Mouse (Mus musculus) neural tube, embryonic 14.5 days (tissue): ENCODE results near the gene Ptpn22. TPM values are rescaled to one million over a fixed set of nuclear protein-coding genes. Genes with fewer than 3 reads are reported as not detected.
"Not testable (repeated sequence)": the region's sequence is repeated elsewhere in the genome, so short reads cannot be mapped to it uniquely, and the experiment has no call there.

Experiments used
- ATAC-seq: fragments of 200-750 bp; cut with Nextera tagmentation; 2 replicates; pipeline ENCODE4 v1.8.0; 2017; ENCODE audit warnings: low read depth, mild to moderate bottlenecking, moderate TSS enrichment, moderate library complexity
- H3K27ac ChIP-seq: fragments of 300-500 bp; sonication (generic); 2 replicates; pipeline ENCODE4 v1.5.1; 2014; ENCODE audit warnings: low read depth, mild to moderate bottlenecking, control low read depth, low read length, moderate library complexity, mixed read lengths
- H3K27me3 ChIP-seq: fragments of 300-500 bp; sonication (generic); 2 replicates; pipeline ENCODE4 v1.6.1; 2014; ENCODE audit warnings: low read length; ENCODE audit not compliant: control insufficient read depth, insufficient read depth
- H3K36me3 ChIP-seq: fragments of 300-500 bp; sonication (generic); 2 replicates; pipeline ENCODE4 v1.6.1; 2014; ENCODE audit warnings: low read length, mixed read lengths; ENCODE audit not compliant: control insufficient read depth, insufficient read depth
- H3K4me1 ChIP-seq: fragments of 300-500 bp; sonication (generic); 2 replicates; pipeline ENCODE4 v1.6.1; 2014; ENCODE audit warnings: low read length; ENCODE audit not compliant: control insufficient read depth, insufficient read depth
- H3K4me2 ChIP-seq: fragments of 300-500 bp; sonication (generic); 2 replicates; pipeline ENCODE4 v1.6.1; 2014; ENCODE audit warnings: mild to moderate bottlenecking, low read depth, low read length, control low read depth
- H3K4me3 ChIP-seq: fragments of 300-500 bp; sonication (generic); 2 replicates; pipeline ENCODE4 v1.5.1; 2014; ENCODE audit warnings: low read depth, low read length, control low read depth, mixed read lengths
- H3K9ac ChIP-seq: fragments of 300-500 bp; sonication (generic); replicated peaks from 2 replicates; pipeline ENCODE4 v1.6.1; 2014; ENCODE audit warnings: low read depth, mild to moderate bottlenecking, control low read depth, low read length, mixed read lengths
- H3K9me3 ChIP-seq: fragments of 300-500 bp; sonication (generic); 2 replicates; pipeline ENCODE4 v1.6.1; 2016; ENCODE audit warnings: low read length; ENCODE audit not compliant: control insufficient read depth
- WGBS: fragments of 180-500 bp; shearing (Covaris S2); extraction: QIAGEN DNeasy Blood & Tissue Kit; methylation state at CpG from one replicate; pipeline ENCODE4 v1.1.7; 2014; 5-methylcytosine and 5-hydroxymethylcytosine counted together
- polyA plus RNA-seq: library from polyadenylated mRNA; unstranded; fragments of >200 nt; fragmentation: Nextera tagmentation; extraction: Ambion mirVana; gene quantifications from 2 replicates; pipeline ENCODE4 v1.2.1, GENCODE M21; 2014

Gene Ptpn22
- polyA plus RNA-seq, 1 experiment from 2014 or later, result 0.17 TPM

GRCm38 (mm10) chr3:103835272-103835950, 24.2 kb upstream of the Ptpn22 start:
- Histone ChIP-seq H3K36me3 (no peaks in the 10 kb centered on the region), H3K9ac (no peak overlapping the region), H3K4me2 (no peak overlapping the region), H3K9me3 (no peaks in the 10 kb centered on the region), H3K27ac (no peak overlapping the region), H3K27me3 (no peaks in the 10 kb centered on the region), H3K4me3 (no peak overlapping the region), H3K4me1 (no peaks in the 10 kb centered on the region)
- WGBS, result 79% methylated on average over 6 of the region's 6 CpGs
- ATAC-seq, result no peak

- H3K9ac ChIP-seq, result no peak overlapping the region
- H3K4me3 ChIP-seq, result no peak overlapping the region
- no peaks in the 10 kb centered on the region for H3K9me3 ChIP-seq
- ATAC-seq, result no peak
- WGBS, result 83% methylated on average over 10 of the region's 10 CpGs
- H3K4me2 ChIP-seq, result no peak overlapping the region
- no peak overlapping the region for H3K27ac ChIP-seq
- no peaks in the 10 kb centered on the region for H3K36me3 ChIP-seq
- no peaks in the 10 kb centered on the region for H3K4me1 ChIP-seq
- no peaks in the 10 kb centered on the region for H3K27me3 ChIP-seq
Measured at GRCm38 (mm10) chr3:103835951-103836310, 23.7 kb upstream of the Ptpn22 start.

GRCm38 (mm10) chr3:103836453-103836852, 23.1 kb upstream of the Ptpn22 start:
- ATAC-seq, result no peak

GRCm38 (mm10) chr3:103839711-103840110, 19.9 kb upstream of the Ptpn22 start:
- WGBS, result 96% methylated on average over 6 of the region's 6 CpGs
- Histone ChIP-seq H3K4me1 (no peaks in the 10 kb centered on the region), H3K27ac (no peak overlapping the region), H3K4me3 (no peak overlapping the region), H3K4me2 (no peak overlapping the region), H3K9ac (no peak overlapping the region), H3K27me3 (no peaks in the 10 kb centered on the region), H3K36me3 (no peaks in the 10 kb centered on the region), H3K9me3 (no peaks in the 10 kb centered on the region)
- no peak for ATAC-seq

More at GRCm38 (mm10) chr3:103836453-103836852, 23.1 kb upstream of the Ptpn22 start:
- no peaks in the 10 kb centered on the region for H3K36me3 ChIP-seq
- H3K9ac ChIP-seq, result no peak overlapping the region
- 95% methylated on average over 5 of the region's 5 CpGs for WGBS
- no peak overlapping the region for H3K4me2 ChIP-seq
- no peak overlapping the region for H3K27ac ChIP-seq
- H3K9me3 ChIP-seq, result no peaks in the 10 kb centered on the region
- no peak overlapping the region for H3K4me3 ChIP-seq
- no peaks in the 10 kb centered on the region for H3K27me3 ChIP-seq
- no peaks in the 10 kb centered on the region for H3K4me1 ChIP-seq

GRCm38 (mm10) chr3:103840195-103840594, 19.4 kb upstream of the Ptpn22 start:
- WGBS, result 75% methylated on average over 3 of the region's 3 CpGs
- not testable (repeated sequence) for H3K9ac ChIP-seq, H3K36me3 ChIP-seq, H3K27ac ChIP-seq, H3K9me3 ChIP-seq, ATAC-seq, H3K4me3 ChIP-seq, H3K4me1 ChIP-seq, H3K4me2 ChIP-seq, H3K27me3 ChIP-seq

GRCm38 (mm10) chr3:103840946-103841345, 18.6 kb upstream of the Ptpn22 start:
- not testable (repeated sequence) for H3K27me3 ChIP-seq, H3K9me3 ChIP-seq, H3K36me3 ChIP-seq, H3K9ac ChIP-seq, H3K4me2 ChIP-seq, ATAC-seq, H3K4me1 ChIP-seq, H3K27ac ChIP-seq, H3K4me3 ChIP-seq
- 93% methylated on average over 7 of the region's 7 CpGs for WGBS

- H3K4me2 ChIP-seq, result no peak overlapping the region
- no peak overlapping the region for H3K27ac ChIP-seq
- no peaks in the 10 kb centered on the region for H3K27me3 ChIP-seq
- ATAC-seq, result no peak
- no peak overlapping the region for H3K9ac ChIP-seq
- no peaks in the 10 kb centered on the region for H3K4me1 ChIP-seq
- H3K4me3 ChIP-seq, result no peak overlapping the region
- no peaks in the 10 kb centered on the region for H3K36me3 ChIP-seq
- H3K9me3 ChIP-seq, result no peaks in the 10 kb centered on the region
- 87% methylated on average over 9 of the region's 9 CpGs for WGBS
Measured at GRCm38 (mm10) chr3:103850644-103851363, 8.8 kb upstream of the Ptpn22 start.

GRCm38 (mm10) chr3:103851481-103851880, 8.1 kb upstream of the Ptpn22 start:
- no peak overlapping the region for H3K4me2 ChIP-seq
- 90% methylated on average over 6 of the region's 6 CpGs for WGBS
- no peak for ATAC-seq
- H3K9ac ChIP-seq, result no peak overlapping the region
- no peaks in the 10 kb centered on the region for H3K27me3 ChIP-seq
- H3K27ac ChIP-seq, result no peak overlapping the region
- no peak overlapping the region for H3K4me3 ChIP-seq
- H3K9me3 ChIP-seq, result no peaks in the 10 kb centered on the region
- H3K36me3 ChIP-seq, result no peaks in the 10 kb centered on the region
- no peaks in the 10 kb centered on the region for H3K4me1 ChIP-seq

GRCm38 (mm10) chr3:103851882-103852281, 7.7 kb upstream of the Ptpn22 start:
- no peak overlapping the region for H3K4me3 ChIP-seq
- H3K9me3 ChIP-seq, result no peaks in the 10 kb centered on the region
- no peak for ATAC-seq
- no peaks in the 10 kb centered on the region for H3K36me3 ChIP-seq
- no peak overlapping the region for H3K9ac ChIP-seq
- 83% methylated on average over 8 of the region's 8 CpGs for WGBS
- no peak overlapping the region for H3K27ac ChIP-seq
- H3K4me2 ChIP-seq, result no peak overlapping the region
- H3K4me1 ChIP-seq, result no peaks in the 10 kb centered on the region
- no peaks in the 10 kb centered on the region for H3K27me3 ChIP-seq
